Mouse (Mus musculus): ENCODE results near the gene Gabra4.

DNA sequence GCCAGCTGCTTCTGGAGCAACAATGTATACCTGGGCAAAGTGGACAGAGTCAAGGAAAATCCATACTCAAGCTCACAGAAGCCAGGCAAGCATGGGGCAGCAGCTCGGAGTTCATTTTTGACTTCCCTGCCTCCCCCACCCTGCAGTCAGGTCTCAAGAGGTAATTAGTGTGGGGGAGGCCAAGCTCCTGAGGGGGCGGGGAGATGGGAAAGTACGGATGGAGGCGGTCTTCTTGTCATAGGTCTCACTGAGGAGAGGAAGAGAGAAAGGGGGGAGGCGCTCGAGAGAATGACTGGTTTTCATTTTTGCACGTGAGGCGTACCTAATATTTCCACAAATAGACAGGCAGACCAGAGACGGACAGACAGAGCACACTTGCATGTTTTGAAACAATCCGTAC lies 1.3 kb downstream of the Gabra4 start:
- TF ChIP-seq EP300 (IDR thresholded peaks at IDR 0.05; ENCODE audit: low read depth), result no peak
- no peak for TF ChIP-seq CTCF (IDR thresholded peaks at IDR 0.05; ENCODE audit: low read depth)

Data from liver, embryonic 14.5 days (tissue).